Mouse (Mus musculus): ENCODE data around the gene Olfr477. TPM values are rescaled to one million over a fixed set of nuclear protein-coding genes. Genes with fewer than 3 reads are reported as not detected.
"Not testable (repeated sequence)": the region's sequence is repeated elsewhere in the genome, so short reads cannot be mapped to it uniquely, and the experiment has no call there.

Olfr477 gene
- not detected for total RNA-seq (2021)
- long read RNA-seq, experiment 1, result 0 reads
- long read RNA-seq, experiment 2, result 0 reads

GRCm38 (mm10) chr7:107986393-107986792, at the start of gene Olfr477:
TSS of gene Olfr477 (plus strand) at chr7:107986693.
- Histone ChIP-seq H3K4me3 (no peak within 1 kb of the TSS), H3K27ac (no peak within 1 kb of the TSS)
- DNase-seq, result no peak
- TF ChIP-seq CTCF (IDR thresholded peaks at IDR 0.05), result no peak
- intact Hi-C loops (cut with DNase I), result no loop called here

DNA sequence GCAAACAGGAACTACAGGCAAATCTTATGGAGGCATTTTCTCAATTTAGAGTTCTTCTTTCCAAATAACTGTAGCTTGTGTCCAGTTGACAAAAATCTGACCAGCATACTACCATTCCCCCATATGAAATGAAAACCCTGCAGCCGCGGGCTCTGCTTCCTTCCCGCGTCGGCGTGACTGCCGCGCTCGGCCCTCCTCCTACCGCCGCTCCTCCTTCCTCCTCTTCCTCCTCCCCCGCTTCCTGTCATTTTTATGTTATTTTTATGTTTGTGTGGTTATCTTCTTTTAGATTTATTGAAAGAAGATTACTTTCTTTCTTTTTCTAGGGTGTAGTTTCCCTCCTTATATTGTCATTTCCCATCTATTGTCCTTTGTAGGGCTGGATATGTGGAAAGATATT, 34.0 kb upstream of the Olfr477 start:
- intact Hi-C loops (cut with DNase I); H3K4me3 ChIP-seq; DNase-seq; H3K27ac ChIP-seq: not testable (repeated sequence)

- Histone ChIP-seq H3K27ac (no peak within 1 kb of the TSS), H3K4me3 (no peak within 1 kb of the TSS)
- TF ChIP-seq CTCF (IDR thresholded peaks at IDR 0.05), result no peak
- intact Hi-C loops (cut with DNase I), result no loop called here
- no peak for DNase-seq
Observed at GRCm38 (mm10) chr7:107954343-107954742, 32.1 kb upstream of the Olfr477 start, which contains the start of gene Olfr474. TSS of gene Olfr474 (plus strand) at chr7:107954643.

DNA sequence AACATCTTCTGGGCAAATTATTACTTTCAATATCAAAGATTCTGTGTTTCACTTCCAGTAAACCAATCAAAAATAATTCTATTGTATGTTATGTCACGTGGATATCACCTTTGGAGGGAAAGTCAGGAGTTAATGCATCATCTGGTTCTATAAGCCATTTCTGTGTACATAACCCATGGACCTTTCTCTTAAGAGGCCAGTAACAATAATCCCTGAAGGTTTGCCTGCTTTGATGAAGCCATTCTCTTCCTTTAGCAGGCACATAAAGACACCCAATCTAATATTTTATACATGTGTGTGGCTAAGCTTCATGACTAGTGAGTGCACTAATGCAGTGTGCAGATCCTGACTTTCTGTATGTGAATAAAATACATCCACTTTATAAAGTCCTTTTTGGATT, 22.0 kb upstream of the Olfr477 start, which contains the start of gene Olfr476:
Gene Olfr476, plus strand, starts transcription at position 301 of the 400 bp plus-strand sequence.
- DNase-seq, result no peak
- intact Hi-C loops (cut with DNase I), result no loop called here
- no peak for TF ChIP-seq CTCF (IDR thresholded peaks at IDR 0.05)
- no peak within 1 kb of the TSS for H3K4me3 ChIP-seq
- H3K27ac ChIP-seq, result no peak within 1 kb of the TSS

DNA sequence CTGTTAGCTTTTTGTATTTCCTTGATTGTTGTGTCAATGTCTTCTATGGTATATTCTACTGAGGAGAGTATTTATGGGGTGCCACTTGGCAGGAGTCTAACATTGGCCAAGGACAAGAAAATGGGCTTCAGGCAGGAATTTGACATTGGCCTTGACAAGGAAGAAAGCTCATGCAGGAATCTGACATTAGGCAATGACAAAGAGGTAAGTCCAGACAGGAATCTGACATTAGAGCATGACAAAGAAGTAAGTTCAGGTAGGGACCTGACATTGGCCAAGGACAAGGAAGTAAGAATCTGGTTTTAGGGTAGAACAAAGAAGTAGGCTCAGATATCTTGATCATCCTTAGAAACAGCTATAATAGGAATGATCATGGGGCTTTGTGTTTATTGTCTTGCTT, 27.8 kb downstream of the Olfr477 start:
- H3K4me3 ChIP-seq; DNase-seq; H3K27ac ChIP-seq; intact Hi-C loops (cut with DNase I): not testable (repeated sequence)

GRCm38 (mm10) chr7:108033889-108034288, 47.4 kb downstream of the Olfr477 start, which contains the start of gene Olfr478:
TSS of gene Olfr478 (minus strand) at chr7:108033989.
- Histone ChIP-seq H3K4me3 (no peak within 1 kb of the TSS), H3K27ac (no peak within 1 kb of the TSS)
- no peak for DNase-seq
- no peak for TF ChIP-seq CTCF (IDR thresholded peaks at IDR 0.05)
- intact Hi-C loops (cut with DNase I), result no loop called here

Other genes with a start within 250 kb of the Olfr477 start
- under 1 TPM in 1 of 2 experiments, not detected in 1; 0.20 TPM for gene Cyb5r2, start 228.7 kb upstream of the Olfr477 start, total RNA-seq (2021)
- gene Ovch2, start 185.5 kb upstream of the Olfr477 start, total RNA-seq (2021), result not detected
- not detected for gene Olfr467, start 174.4 kb upstream of the Olfr477 start, total RNA-seq (2021)
- not detected for gene Olfr469, start 161.2 kb upstream of the Olfr477 start, total RNA-seq (2021)
- gene Olfr470, start 139.2 kb upstream of the Olfr477 start, total RNA-seq (2021), result not detected
- not detected for gene Olfr472, start 88.8 kb upstream of the Olfr477 start, total RNA-seq (2021)
- not detected for gene Olfr473, start 56.2 kb upstream of the Olfr477 start, total RNA-seq (2021)
- gene Olfr474, start 32.0 kb upstream of the Olfr477 start, total RNA-seq (2021), result not detected
- gene Olfr476, start 21.9 kb upstream of the Olfr477 start, total RNA-seq (2021), result not detected
- gene Olfr478, start 47.3 kb downstream of the Olfr477 start, total RNA-seq (2021), result not detected
- gene Olfr479, start 64.0 kb downstream of the Olfr477 start, total RNA-seq (2021), result not detected
- gene Olfr480, start 80.7 kb downstream of the Olfr477 start, total RNA-seq (2021), result not detected
- not detected for gene Olfr481, start 93.2 kb downstream of the Olfr477 start, total RNA-seq (2021)
- gene Olfr482, start 110.9 kb downstream of the Olfr477 start, total RNA-seq (2021), result under 1 TPM; 0.64 to 0.81 TPM
- not detected for gene Olfr483, start 114.2 kb downstream of the Olfr477 start, total RNA-seq (2021)
- not detected for gene Olfr484, start 140.8 kb downstream of the Olfr477 start, total RNA-seq (2021)
- gene Olfr485, start 173.2 kb downstream of the Olfr477 start, total RNA-seq (2021), result not detected
- gene Olfr486, start 186.0 kb downstream of the Olfr477 start, total RNA-seq (2021), result not detected
- not detected for gene Olfr487, start 227.9 kb downstream of the Olfr477 start, total RNA-seq (2021)

Measured in gastrocnemius, adult 2 months (tissue).